Mouse (Mus musculus): ENCODE data around the gene Cxadr. TPM values are rescaled to one million over a fixed set of nuclear protein-coding genes. Genes with fewer than 3 reads are reported as not detected.
A peak's percentile ranks its signal among the peaks of the same experiment; 100 is the strongest.

The Cxadr gene
- polyA plus RNA-seq, 1 experiment from 2014 or later, result 112 TPM

GRCm38 (mm10) chr16:78309258-78309657 is 8.0 kb downstream of the Cxadr start:
- no peak overlapping the region for H3K27ac ChIP-seq
- no peaks in the 10 kb centered on the region for H3K9me3 ChIP-seq (replicated peaks)
- no peak overlapping the region for H3K4me3 ChIP-seq
- no peak overlapping the region for H3K4me2 ChIP-seq (replicated peaks)
- H3K4me1 ChIP-seq, result peaks cover 43% of the 10 kb centered on the region
- ATAC-seq (ENCODE audit: low FRiP score), result no peak
- no peak overlapping the region for H3K9ac ChIP-seq
- no peaks in the 10 kb centered on the region for H3K27me3 ChIP-seq
- peaks cover 6% of the 10 kb centered on the region; the same call in 1 of the 2 replicates for H3K36me3 ChIP-seq
- WGBS, result 87% methylated on average over 6 of the region's 6 CpGs

DNA sequence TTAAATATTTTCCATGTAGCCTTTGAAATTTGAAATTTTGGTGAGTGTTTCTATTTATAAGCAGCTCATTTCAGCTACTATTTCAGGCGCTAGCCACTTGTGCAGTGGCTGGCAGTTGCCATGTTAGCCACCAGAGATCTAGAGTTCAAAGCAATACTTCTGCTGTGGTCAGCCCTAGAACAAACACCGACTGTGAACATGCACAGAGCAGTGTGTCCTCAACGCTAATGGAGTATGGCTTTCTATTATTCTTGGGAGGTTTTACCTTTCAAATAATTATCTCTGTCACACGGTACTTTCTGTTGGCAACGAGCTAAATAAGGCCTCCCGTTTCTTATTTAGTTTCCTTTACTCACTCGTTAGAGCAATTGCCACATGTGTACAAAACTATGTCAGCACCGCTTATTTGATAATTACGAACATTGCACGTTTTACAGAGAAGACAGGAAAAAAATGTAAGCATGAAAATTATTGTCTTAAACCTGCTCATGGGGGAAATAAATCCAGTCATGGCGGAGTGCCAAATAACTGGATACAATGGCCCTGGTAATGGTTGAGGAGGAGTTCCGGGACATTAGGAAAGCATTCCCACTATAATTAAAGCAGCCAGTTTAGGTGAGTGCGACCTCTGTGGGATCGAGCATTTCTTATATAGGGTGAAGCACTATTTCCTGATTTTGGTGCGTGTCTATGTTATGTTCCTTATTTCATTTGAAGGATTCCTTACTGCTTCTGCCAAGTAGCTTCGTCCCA is 12.0 kb downstream of the Cxadr start:
- no peak overlapping the region for H3K9ac ChIP-seq
- H3K36me3 ChIP-seq, result 0 out of 2 replicates have a peak, but pooled peaks cover 3% of the 10 kb centered on the region
- ATAC-seq (ENCODE audit: low FRiP score), result peak; percentile 65; the same call in 1 of the 2 replicates
- H3K4me2 ChIP-seq (replicated peaks), result peak overlapping the region; percentile 39
- peaks cover 35% of the 10 kb centered on the region for H3K4me1 ChIP-seq
- H3K27ac ChIP-seq, result 0 out of 2 replicates have a peak overlapping the region, but pooled peaks have one; percentile 48
- no peaks in the 10 kb centered on the region for H3K27me3 ChIP-seq
- no peak overlapping the region for H3K4me3 ChIP-seq
- 48% methylated on average over 16 of the region's 16 CpGs for WGBS
- H3K9me3 ChIP-seq (replicated peaks), result no peaks in the 10 kb centered on the region

DNA sequence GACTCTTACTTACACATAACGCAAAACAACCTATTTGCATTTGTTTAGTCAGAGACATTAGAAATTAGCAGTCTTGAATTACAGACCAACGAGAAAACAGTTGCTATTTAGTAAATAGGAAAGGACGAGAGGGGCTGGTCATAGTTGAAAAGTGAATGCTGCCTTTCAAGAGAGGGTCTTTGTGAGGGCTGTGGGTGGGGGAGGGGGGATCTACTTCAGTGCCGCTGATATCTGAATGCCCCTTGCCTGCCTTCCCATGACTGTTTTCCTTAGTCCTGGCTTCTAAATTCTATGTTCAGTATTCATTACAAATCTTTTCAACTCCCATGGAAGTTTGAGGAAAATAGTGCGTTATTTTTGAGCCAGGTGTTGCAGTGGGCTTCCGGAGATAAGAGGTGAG is 12.7 kb downstream of the Cxadr start:
- Histone ChIP-seq H3K27me3 (no peaks in the 10 kb centered on the region), H3K4me1 (peaks cover 35% of the 10 kb centered on the region), H3K9me3 (replicated peaks) (no peaks in the 10 kb centered on the region), H3K27ac (0 out of 2 replicates have a peak overlapping the region, but pooled peaks have one; percentile 48), H3K9ac (no peak overlapping the region), H3K36me3 (0 out of 2 replicates have a peak, but pooled peaks cover 3% of the 10 kb centered on the region), H3K4me3 (no peak overlapping the region), H3K4me2 (replicated peaks) (peak overlapping the region; percentile 39)
- 48% methylated on average over 6 of the region's 6 CpGs for WGBS
- peak; percentile 56; the same call in 1 of the 2 replicates for ATAC-seq (ENCODE audit: low FRiP score)

DNA sequence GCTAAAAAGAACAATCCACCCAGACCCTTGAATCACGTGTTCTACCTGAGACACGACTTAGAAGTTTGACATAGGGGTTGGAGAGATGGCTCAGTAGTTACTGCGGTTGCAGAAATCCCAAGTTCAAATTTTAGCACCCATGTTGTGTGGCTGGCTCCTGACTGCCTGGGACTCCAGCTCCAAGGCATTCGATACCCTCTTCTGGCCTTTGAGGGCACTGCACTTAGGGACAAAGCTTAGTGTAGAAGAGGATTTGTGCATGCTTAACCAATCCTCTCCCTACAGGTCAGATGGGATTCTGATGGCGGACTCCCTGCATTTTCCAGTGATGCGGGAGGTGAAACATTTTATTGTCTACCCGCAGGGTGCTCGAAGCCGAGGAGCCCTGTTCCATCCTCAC is 15.6 kb downstream of the Cxadr start:
- 84% methylated on average over 9 of the region's 9 CpGs for WGBS
- Histone ChIP-seq H3K9me3 (replicated peaks) (no peaks in the 10 kb centered on the region), H3K4me3 (no peak overlapping the region), H3K9ac (no peak overlapping the region), H3K27me3 (no peaks in the 10 kb centered on the region), H3K4me1 (peaks cover 40% of the 10 kb centered on the region), H3K36me3 (no peaks in the 10 kb centered on the region), H3K27ac (no peak overlapping the region), H3K4me2 (replicated peaks) (no peak overlapping the region)
- ATAC-seq (ENCODE audit: low FRiP score), result no peak

- Histone ChIP-seq H3K9ac (no peak overlapping the region), H3K4me3 (no peak overlapping the region), H3K36me3 (no peaks in the 10 kb centered on the region), H3K9me3 (replicated peaks) (no peaks in the 10 kb centered on the region), H3K27me3 (no peaks in the 10 kb centered on the region), H3K4me1 (peaks cover 37% of the 10 kb centered on the region), H3K27ac (no peak overlapping the region), H3K4me2 (replicated peaks) (no peak overlapping the region)
- 80% methylated on average over 7 of the region's 7 CpGs for WGBS
- ATAC-seq (ENCODE audit: low FRiP score), result no peak
These were observed 16.7 kb downstream of the Cxadr start for GRCm38 (mm10) chr16:78317960-78318359.

DNA sequence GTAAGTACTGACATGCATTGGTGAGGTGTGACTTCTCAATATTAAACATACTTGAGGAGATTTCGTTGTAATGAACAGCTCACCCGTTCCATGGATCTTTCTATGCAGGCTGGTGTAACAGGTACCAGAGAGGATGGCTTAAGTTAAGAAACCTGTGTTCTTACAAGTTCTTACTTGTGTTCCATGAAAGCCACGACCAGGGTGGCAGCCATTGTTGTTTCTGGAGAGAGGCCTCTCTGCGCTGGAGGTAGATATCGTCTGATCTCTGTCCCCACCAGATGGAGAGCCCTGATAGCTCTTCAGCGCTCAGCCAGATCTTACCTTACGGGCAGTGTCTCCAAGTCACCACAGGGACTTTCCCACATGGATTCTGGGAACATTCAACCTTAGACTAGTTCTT is 18.4 kb downstream of the Cxadr start:
- no peak overlapping the region for H3K4me2 ChIP-seq (replicated peaks)
- H3K4me3 ChIP-seq, result no peak overlapping the region
- 62% methylated on average over 7 of the region's 7 CpGs for WGBS
- H3K9me3 ChIP-seq (replicated peaks), result no peaks in the 10 kb centered on the region
- H3K36me3 ChIP-seq, result no peaks in the 10 kb centered on the region
- ATAC-seq (ENCODE audit: low FRiP score), result no peak
- no peaks in the 10 kb centered on the region for H3K27me3 ChIP-seq
- no peak overlapping the region for H3K27ac ChIP-seq
- no peak overlapping the region for H3K9ac ChIP-seq
- H3K4me1 ChIP-seq, result peaks cover 19% of the 10 kb centered on the region

- H3K36me3 ChIP-seq, result peaks cover 8% of the 10 kb centered on the region
- peaks cover 19% of the 10 kb centered on the region for H3K4me1 ChIP-seq
- ATAC-seq (ENCODE audit: low FRiP score), result peak; percentile 61; the same call in 1 of the 2 replicates
- H3K4me2 ChIP-seq (replicated peaks), result peak overlapping the region; percentile 19
- no peaks in the 10 kb centered on the region for H3K9me3 ChIP-seq (replicated peaks)
- H3K4me3 ChIP-seq, result no peak overlapping the region
- no peak overlapping the region for H3K27ac ChIP-seq
- no peak overlapping the region for H3K9ac ChIP-seq
- no peaks in the 10 kb centered on the region for H3K27me3 ChIP-seq
- 2% methylated on average over 7 of the region's 7 CpGs for WGBS
These were observed 20.3 kb downstream of the Cxadr start for GRCm38 (mm10) chr16:78321559-78321958.

GRCm38 (mm10) chr16:78322140-78322539 is 20.9 kb downstream of the Cxadr start:
- no peak overlapping the region for H3K27ac ChIP-seq
- no peaks in the 10 kb centered on the region for H3K9me3 ChIP-seq (replicated peaks)
- 19% methylated on average over 7 of the region's 7 CpGs for WGBS
- H3K9ac ChIP-seq, result no peak overlapping the region
- H3K4me2 ChIP-seq (replicated peaks), result peak overlapping the region; percentile 19; the same call in 1 of the 2 replicates
- no peak overlapping the region for H3K4me3 ChIP-seq
- H3K4me1 ChIP-seq, result peaks cover 19% of the 10 kb centered on the region
- H3K36me3 ChIP-seq, result peaks cover 14% of the 10 kb centered on the region
- ATAC-seq (ENCODE audit: low FRiP score), result no peak
- H3K27me3 ChIP-seq, result no peaks in the 10 kb centered on the region

- peaks cover 46% of the 10 kb centered on the region for H3K36me3 ChIP-seq
- no peak overlapping the region for H3K27ac ChIP-seq
- H3K4me3 ChIP-seq, result no peak overlapping the region
- H3K4me2 ChIP-seq (replicated peaks), result no peak overlapping the region
- no peak overlapping the region for H3K9ac ChIP-seq
- WGBS, result 82% methylated on average over 27 of the region's 27 CpGs
- peaks cover 12% of the 10 kb centered on the region for H3K4me1 ChIP-seq
- H3K27me3 ChIP-seq, result no peaks in the 10 kb centered on the region
- no peak for ATAC-seq (ENCODE audit: low FRiP score)
- H3K9me3 ChIP-seq (replicated peaks), result no peaks in the 10 kb centered on the region
These were observed 24.9 kb downstream of the Cxadr start for GRCm38 (mm10) chr16:78325972-78326848.

- H3K36me3 ChIP-seq, result peaks cover 54% of the 10 kb centered on the region
- H3K27me3 ChIP-seq, result no peaks in the 10 kb centered on the region
- WGBS, result 94% methylated on average over 7 of the region's 7 CpGs
- no peak overlapping the region for H3K27ac ChIP-seq
- no peak overlapping the region for H3K4me2 ChIP-seq (replicated peaks)
- ATAC-seq (ENCODE audit: low FRiP score), result no peak
- no peak overlapping the region for H3K4me3 ChIP-seq
- H3K9ac ChIP-seq, result no peak overlapping the region
- H3K4me1 ChIP-seq, result peaks cover under 1% of the 10 kb centered on the region; the same call in 1 of the 2 replicates
- no peaks in the 10 kb centered on the region for H3K9me3 ChIP-seq (replicated peaks)
These were observed 26.3 kb downstream of the Cxadr start for GRCm38 (mm10) chr16:78327562-78327961.

DNA sequence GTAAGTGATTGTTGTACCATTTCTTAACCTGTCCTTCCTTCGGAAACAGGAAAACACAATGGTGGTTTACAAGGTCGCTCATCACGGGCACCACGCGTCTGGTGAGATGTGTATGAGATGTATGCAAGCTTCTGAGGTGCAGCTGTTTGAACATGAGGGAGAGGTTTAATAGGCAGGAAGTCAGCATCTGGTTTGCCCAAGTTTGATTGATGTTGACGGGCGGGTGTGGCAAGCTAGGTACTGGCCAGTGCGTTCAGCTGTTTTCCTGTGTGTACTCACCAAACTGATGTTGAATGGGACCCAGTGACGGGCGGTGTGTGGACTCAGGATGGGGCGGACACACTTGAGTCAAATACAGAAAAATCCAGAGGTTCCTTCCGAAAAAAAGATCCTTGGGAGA is 26.7 kb downstream of the Cxadr start:
- 95% methylated on average over 12 of the region's 12 CpGs for WGBS
- no peaks in the 10 kb centered on the region for H3K27me3 ChIP-seq
- H3K27ac ChIP-seq, result no peak overlapping the region
- H3K4me3 ChIP-seq, result no peak overlapping the region
- no peaks in the 10 kb centered on the region; the same call in 1 of the 2 replicates for H3K4me1 ChIP-seq
- no peak overlapping the region for H3K4me2 ChIP-seq (replicated peaks)
- no peak for ATAC-seq (ENCODE audit: low FRiP score)
- H3K36me3 ChIP-seq, result peaks cover 58% of the 10 kb centered on the region
- no peak overlapping the region for H3K9ac ChIP-seq
- no peaks in the 10 kb centered on the region for H3K9me3 ChIP-seq (replicated peaks)

- 71% methylated on average over 8 of the region's 8 CpGs for WGBS
- H3K9me3 ChIP-seq (replicated peaks), result no peaks in the 10 kb centered on the region
- H3K27ac ChIP-seq, result no peak overlapping the region
- ATAC-seq (ENCODE audit: low FRiP score), result no peak
- no peak overlapping the region for H3K9ac ChIP-seq
- no peaks in the 10 kb centered on the region for H3K27me3 ChIP-seq
- no peaks in the 10 kb centered on the region for H3K4me1 ChIP-seq
- no peak overlapping the region for H3K4me2 ChIP-seq (replicated peaks)
- peaks cover 48% of the 10 kb centered on the region for H3K36me3 ChIP-seq
- no peak overlapping the region for H3K4me3 ChIP-seq
These were observed 35.9 kb downstream of the Cxadr start for GRCm38 (mm10) chr16:78337226-78337625.

Measured in hindbrain, embryonic 12.5 days (tissue).